Mouse (Mus musculus): ENCODE measurements around the gene 4921517D22Rik. TPM values are rescaled to one million over a fixed set of nuclear protein-coding genes. Genes with fewer than 3 reads are reported as not detected.

The 4921517D22Rik gene
- total RNA-seq, 1 experiment = not detected

DNA sequence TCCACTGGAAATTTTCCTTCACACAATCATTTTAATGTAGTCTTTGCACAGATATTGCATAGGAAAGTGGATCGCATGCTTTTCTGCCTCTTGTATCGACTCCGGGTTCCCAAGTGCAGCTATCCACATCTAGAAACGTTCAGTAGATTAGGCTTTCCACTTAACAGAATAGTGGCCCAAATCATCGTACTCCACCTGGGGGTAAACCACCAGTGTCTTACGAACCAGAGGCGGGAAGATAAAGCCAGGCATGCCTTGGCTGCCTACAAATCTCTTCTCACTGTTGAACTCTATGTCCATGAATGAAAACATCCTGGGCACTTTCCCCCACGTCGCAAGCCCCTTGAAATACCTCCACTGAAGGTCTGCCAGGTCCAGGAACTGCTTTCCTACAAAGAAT is 4.6 kb downstream of the 4921517D22Rik start:
- DNase-seq (ENCODE audit: low read depth, low spot score) = no peak
- no peak for TF ChIP-seq CHD2 (IDR thresholded peaks at IDR 0.05; ENCODE audit: low read depth, low read length)
- TF ChIP-seq HCFC1 (IDR thresholded peaks at IDR 0.05; ENCODE audit: borderline replicate concordance, insufficient read depth, low read length) = no peak
- TF ChIP-seq ZC3H11A (IDR thresholded peaks at IDR 0.05; ENCODE audit: borderline replicate concordance, low read depth, low read length) = no peak
- TF ChIP-seq ZNF384 (IDR thresholded peaks at IDR 0.05; ENCODE audit: low read depth, low read length) = no peak
- Histone ChIP-seq H3K27ac (ENCODE audit: insufficient read depth, low read depth, low read length, poor library complexity, severe bottlenecking) (no peak overlapping the region), H3K4me1 (ENCODE audit: control insufficient read depth in 2 of 2, insufficient read depth in 2 of 2, low read length in 2 of 2, poor library complexity in 1 of 2) (peaks cover 0 to 2% of the 10 kb centered on the region in 2 experiments; a peak in 2 of 4 replicates), H3K9ac (ENCODE audit: insufficient read depth, low read depth, low read length, poor library complexity, severe bottlenecking) (no peak overlapping the region), H3K9me3 (ENCODE audit: control insufficient read depth, insufficient read depth, low read depth, low read length) (no peaks in the 10 kb centered on the region), H3K36me3 (ENCODE audit: control insufficient read depth, insufficient read depth, low read length, poor library complexity, severe bottlenecking) (no peaks in the 10 kb centered on the region), H3K4me3 (ENCODE audit: insufficient read depth in 1 of 2, low read depth in 1 of 2, low read length in 2 of 2, poor library complexity in 1 of 2, severe bottlenecking in 1 of 2) (no peak overlapping the region)
- in situ Hi-C loops (cut with MboI; ENCODE audit: low sequenced_read_pairs in 2 of 2, unreplicated experiment in 2 of 2) = no loop called here

DNA sequence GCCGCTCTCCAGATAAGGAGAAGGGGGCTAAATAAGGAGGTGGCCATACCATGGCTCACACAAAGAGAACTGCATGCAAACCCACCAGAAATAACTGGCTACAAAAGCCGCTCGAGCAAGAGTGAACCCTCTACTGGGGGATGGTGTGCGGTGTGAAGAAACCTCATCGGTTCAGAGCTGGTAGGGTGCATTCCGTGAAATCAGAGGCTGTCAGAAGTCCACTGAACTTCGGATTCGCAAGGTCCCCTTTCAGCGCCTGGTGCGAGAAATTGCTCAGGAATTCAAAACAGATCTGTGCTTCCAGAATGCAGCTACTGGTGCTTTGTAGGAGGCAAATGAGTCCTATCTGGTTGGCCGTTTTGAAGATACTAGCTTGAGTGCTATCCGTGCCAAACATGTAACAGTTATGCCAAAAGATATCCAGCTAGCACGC is 5.6 kb downstream of the 4921517D22Rik start:
- Histone ChIP-seq H3K36me3 (ENCODE audit: control insufficient read depth, insufficient read depth, low read length, poor library complexity, severe bottlenecking) (no peaks in the 10 kb centered on the region), H3K4me1 (ENCODE audit: control insufficient read depth in 2 of 2, insufficient read depth in 2 of 2, low read length in 2 of 2, poor library complexity in 1 of 2) (peaks cover 0 to 2% of the 10 kb centered on the region in 2 experiments; a peak in 2 of 4 replicates), H3K9ac (ENCODE audit: insufficient read depth, low read depth, low read length, poor library complexity, severe bottlenecking) (no peak overlapping the region), H3K4me3 (ENCODE audit: insufficient read depth in 1 of 2, low read depth in 1 of 2, low read length in 2 of 2, poor library complexity in 1 of 2, severe bottlenecking in 1 of 2) (no peak overlapping the region), H3K9me3 (ENCODE audit: control insufficient read depth, insufficient read depth, low read depth, low read length) (no peaks in the 10 kb centered on the region), H3K27ac (ENCODE audit: insufficient read depth, low read depth, low read length, poor library complexity, severe bottlenecking) (no peak overlapping the region)
- in situ Hi-C loops (cut with MboI; ENCODE audit: low sequenced_read_pairs in 2 of 2, unreplicated experiment in 2 of 2) = no loop called here
- TF ChIP-seq HCFC1 (IDR thresholded peaks at IDR 0.05; ENCODE audit: borderline replicate concordance, insufficient read depth, low read length) = no peak
- no peak for TF ChIP-seq CHD2 (IDR thresholded peaks at IDR 0.05; ENCODE audit: low read depth, low read length)
- DNase-seq (ENCODE audit: low read depth, low spot score) = no peak

DNA sequence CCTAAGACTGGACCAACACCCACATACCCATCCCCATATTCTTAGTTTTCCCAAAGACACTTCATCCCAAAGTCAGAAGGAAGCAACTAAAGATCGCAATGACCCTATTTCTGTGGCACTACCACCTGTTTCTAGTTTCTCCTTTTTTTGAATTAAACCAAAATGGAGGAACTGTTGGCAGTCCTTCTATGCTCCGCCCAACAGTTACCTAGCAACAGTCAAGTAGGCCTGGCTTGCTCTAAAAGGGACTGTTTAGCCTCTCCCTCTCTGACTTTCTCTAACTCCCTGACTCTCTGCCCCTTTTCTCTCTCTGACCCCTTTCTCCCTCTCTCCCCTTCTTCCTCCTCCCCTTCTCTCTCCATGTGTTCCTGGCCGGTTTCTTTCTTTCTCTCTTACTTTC is 8.7 kb downstream of the 4921517D22Rik start:
- peaks cover under 1 to 4% of the 10 kb centered on the region in 2 experiments; a peak in 3 of 4 replicates for H3K4me1 ChIP-seq (ENCODE audit: control insufficient read depth in 2 of 2, insufficient read depth in 2 of 2, low read length in 2 of 2, poor library complexity in 1 of 2)
- H3K9ac ChIP-seq (ENCODE audit: insufficient read depth, low read depth, low read length, poor library complexity, severe bottlenecking) = no peak overlapping the region
- no peak for TF ChIP-seq CHD2 (IDR thresholded peaks at IDR 0.05; ENCODE audit: low read depth, low read length)
- no peak for TF ChIP-seq ZC3H11A (IDR thresholded peaks at IDR 0.05; ENCODE audit: borderline replicate concordance, low read depth, low read length)
- no peak for TF ChIP-seq MAFK (IDR thresholded peaks at IDR 0.05; ENCODE audit: insufficient read depth, low read depth, low read length)
- TF ChIP-seq HCFC1 (IDR thresholded peaks at IDR 0.05; ENCODE audit: borderline replicate concordance, insufficient read depth, low read length) = no peak
- TF ChIP-seq ZNF384 (IDR thresholded peaks at IDR 0.05; ENCODE audit: low read depth, low read length) = no peak
- H3K4me3 ChIP-seq (ENCODE audit: insufficient read depth in 1 of 2, low read depth in 1 of 2, low read length in 2 of 2, poor library complexity in 1 of 2, severe bottlenecking in 1 of 2) = no peak overlapping the region
- no peak overlapping the region for H3K27ac ChIP-seq (ENCODE audit: insufficient read depth, low read depth, low read length, poor library complexity, severe bottlenecking)
- in situ Hi-C loops (cut with MboI; ENCODE audit: low sequenced_read_pairs in 2 of 2, unreplicated experiment in 2 of 2) = no loop called here
- no peaks in the 10 kb centered on the region for H3K9me3 ChIP-seq (ENCODE audit: control insufficient read depth, insufficient read depth, low read depth, low read length)
- DNase-seq (ENCODE audit: low read depth, low spot score) = no peak
- H3K36me3 ChIP-seq (ENCODE audit: control insufficient read depth, insufficient read depth, low read length, poor library complexity, severe bottlenecking) = no peaks in the 10 kb centered on the region

DNA sequence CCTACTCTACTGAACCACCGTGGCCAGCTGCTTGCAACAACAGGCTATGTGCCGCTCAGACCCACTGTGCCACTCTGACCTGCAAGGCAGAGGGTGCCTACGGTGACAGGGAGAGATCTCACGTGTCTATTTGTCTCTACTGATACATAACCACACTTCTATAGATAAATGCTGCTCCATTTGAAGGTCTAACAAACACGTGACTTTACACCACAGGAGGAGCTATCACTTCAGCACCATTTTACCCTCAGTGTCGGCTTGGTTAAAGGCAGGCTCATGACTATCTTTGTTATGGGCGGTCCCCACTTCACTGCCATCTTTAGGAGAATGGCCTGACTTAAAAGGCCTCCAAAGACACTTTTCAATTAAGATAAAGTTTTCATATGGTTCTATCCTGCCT is 11.3 kb downstream of the 4921517D22Rik start:
- Histone ChIP-seq H3K36me3 (ENCODE audit: control insufficient read depth, insufficient read depth, low read length, poor library complexity, severe bottlenecking) (no peaks in the 10 kb centered on the region), H3K9ac (ENCODE audit: insufficient read depth, low read depth, low read length, poor library complexity, severe bottlenecking) (no peak overlapping the region), H3K9me3 (ENCODE audit: control insufficient read depth, insufficient read depth, low read depth, low read length) (no peaks in the 10 kb centered on the region), H3K27ac (ENCODE audit: insufficient read depth, low read depth, low read length, poor library complexity, severe bottlenecking) (no peak overlapping the region), H3K4me3 (ENCODE audit: insufficient read depth in 1 of 2, low read depth in 1 of 2, low read length in 2 of 2, poor library complexity in 1 of 2, severe bottlenecking in 1 of 2) (no peak overlapping the region), H3K4me1 (ENCODE audit: control insufficient read depth in 2 of 2, insufficient read depth in 2 of 2, low read length in 2 of 2, poor library complexity in 1 of 2) (peaks cover 6 to 14% of the 10 kb centered on the region in 2 experiments)
- TF ChIP-seq HCFC1 (IDR thresholded peaks at IDR 0.05; ENCODE audit: borderline replicate concordance, insufficient read depth, low read length) = no peak
- no peak for TF ChIP-seq CHD2 (IDR thresholded peaks at IDR 0.05; ENCODE audit: low read depth, low read length)
- no peak for TF ChIP-seq ZC3H11A (IDR thresholded peaks at IDR 0.05; ENCODE audit: borderline replicate concordance, low read depth, low read length)
- TF ChIP-seq ZNF384 (IDR thresholded peaks at IDR 0.05; ENCODE audit: low read depth, low read length) = no peak
- TF ChIP-seq MAFK (IDR thresholded peaks at IDR 0.05; ENCODE audit: insufficient read depth, low read depth, low read length) = no peak
- DNase-seq (ENCODE audit: low read depth, low spot score) = no peak
- in situ Hi-C loops (cut with MboI; ENCODE audit: low sequenced_read_pairs in 2 of 2, unreplicated experiment in 2 of 2) = no loop called here

DNA sequence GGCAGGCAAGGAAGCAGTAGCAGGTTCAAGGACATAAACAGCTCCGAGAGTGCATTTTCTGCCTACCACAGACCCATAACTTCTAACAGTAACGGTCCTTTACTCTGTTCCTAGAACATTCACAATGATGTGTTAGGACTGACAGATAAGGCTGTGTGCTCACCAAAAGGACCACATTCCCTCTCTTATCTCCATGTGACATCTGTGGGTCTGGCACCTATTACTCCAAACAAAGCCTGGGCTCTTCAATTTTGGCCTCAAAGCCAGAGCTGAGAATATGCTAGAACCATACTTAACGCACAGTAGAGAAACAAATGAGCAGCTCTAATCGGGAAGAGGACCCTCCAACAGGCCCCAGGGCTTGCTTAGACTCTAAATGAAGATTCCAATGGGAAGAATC is 14.0 kb downstream of the 4921517D22Rik start:
- peaks cover 6 to 16% of the 10 kb centered on the region in 2 experiments for H3K4me1 ChIP-seq (ENCODE audit: control insufficient read depth in 2 of 2, insufficient read depth in 2 of 2, low read length in 2 of 2, poor library complexity in 1 of 2)
- no peaks in the 10 kb centered on the region for H3K36me3 ChIP-seq (ENCODE audit: control insufficient read depth, insufficient read depth, low read length, poor library complexity, severe bottlenecking)
- in situ Hi-C loops (cut with MboI; ENCODE audit: low sequenced_read_pairs in 2 of 2, unreplicated experiment in 2 of 2) = no loop called here
- H3K9me3 ChIP-seq (ENCODE audit: control insufficient read depth, insufficient read depth, low read depth, low read length) = no peaks in the 10 kb centered on the region
- TF ChIP-seq ZC3H11A (IDR thresholded peaks at IDR 0.05; ENCODE audit: borderline replicate concordance, low read depth, low read length) = no peak
- no peak for TF ChIP-seq CHD2 (IDR thresholded peaks at IDR 0.05; ENCODE audit: low read depth, low read length)
- no peak for TF ChIP-seq HCFC1 (IDR thresholded peaks at IDR 0.05; ENCODE audit: borderline replicate concordance, insufficient read depth, low read length)
- no peak for TF ChIP-seq MAFK (IDR thresholded peaks at IDR 0.05; ENCODE audit: insufficient read depth, low read depth, low read length)
- TF ChIP-seq ZNF384 (IDR thresholded peaks at IDR 0.05; ENCODE audit: low read depth, low read length) = no peak
- no peak for DNase-seq (ENCODE audit: low read depth, low spot score)
- peak overlapping the region; percentile 59; the same call in 1 of the 2 replicates for H3K27ac ChIP-seq (ENCODE audit: insufficient read depth, low read depth, low read length, poor library complexity, severe bottlenecking)
- peak overlapping the region; percentile 27 to 32; a peak in 2 of 4 replicates for H3K4me3 ChIP-seq (ENCODE audit: insufficient read depth in 1 of 2, low read depth in 1 of 2, low read length in 2 of 2, poor library complexity in 1 of 2, severe bottlenecking in 1 of 2)
- H3K9ac ChIP-seq (ENCODE audit: insufficient read depth, low read depth, low read length, poor library complexity, severe bottlenecking) = peak overlapping the region; percentile 19; the same call in 1 of the 2 replicates

All from ES-E14 (cell line).